Mouse (Mus musculus): Measurements from ENCODE around the gene Sec61b. TPM values are rescaled to one million over a fixed set of nuclear protein-coding genes. Genes with fewer than 3 reads are reported as not detected.

Gene Sec61b
- total RNA-seq, 4 experiments from 2014 or later: 19.1 to 25.0 (median 19.2) TPM

DNA sequence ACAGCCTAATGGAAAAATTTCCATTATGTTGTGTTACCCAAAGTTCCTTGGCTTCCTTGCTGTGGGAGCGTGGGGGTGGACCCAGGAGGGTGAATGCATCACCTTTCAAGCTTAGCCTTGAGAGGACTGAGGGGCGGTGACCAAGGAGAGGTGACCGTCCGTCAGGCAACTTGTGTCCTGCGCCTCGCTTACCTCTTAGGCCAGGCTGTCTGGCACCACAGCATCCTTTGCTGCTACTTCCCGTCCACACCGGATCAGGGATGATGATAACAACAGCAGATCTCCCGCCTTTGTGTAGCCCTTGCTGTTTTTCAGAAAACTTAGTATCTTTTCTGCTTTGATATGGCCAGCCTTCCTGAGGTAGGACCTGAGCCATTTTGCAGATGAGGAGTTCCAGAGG lies 6.1 kb downstream of the Sec61b start:
- no peak for DNase-seq (ENCODE audit: low spot score)

DNA sequence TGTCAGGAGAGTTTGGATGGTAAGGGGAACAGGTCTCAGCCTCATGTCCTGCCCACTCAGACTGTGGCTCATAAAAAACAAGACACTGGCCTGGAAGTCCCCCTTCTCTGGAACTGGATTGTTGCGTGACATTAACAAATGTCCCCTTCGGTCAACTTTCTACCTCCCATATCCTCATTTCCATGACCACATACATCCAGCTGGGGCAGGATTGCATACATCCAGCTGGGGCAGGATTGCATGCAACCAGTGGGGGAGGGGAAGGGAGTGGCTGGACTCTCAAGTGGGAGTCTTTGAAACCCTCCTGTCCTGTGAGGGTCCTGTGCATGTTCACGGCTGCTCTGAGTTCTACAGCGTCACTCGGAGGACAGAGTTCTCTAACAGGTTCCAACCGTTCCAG lies 16.8 kb downstream of the Sec61b start:
- DNase-seq (ENCODE audit: low spot score): no peak

GRCm38 (mm10) chr4:47492311-47493086 lies 18.0 kb downstream of the Sec61b start:
- DNase-seq (ENCODE audit: low spot score): no peak

DNA sequence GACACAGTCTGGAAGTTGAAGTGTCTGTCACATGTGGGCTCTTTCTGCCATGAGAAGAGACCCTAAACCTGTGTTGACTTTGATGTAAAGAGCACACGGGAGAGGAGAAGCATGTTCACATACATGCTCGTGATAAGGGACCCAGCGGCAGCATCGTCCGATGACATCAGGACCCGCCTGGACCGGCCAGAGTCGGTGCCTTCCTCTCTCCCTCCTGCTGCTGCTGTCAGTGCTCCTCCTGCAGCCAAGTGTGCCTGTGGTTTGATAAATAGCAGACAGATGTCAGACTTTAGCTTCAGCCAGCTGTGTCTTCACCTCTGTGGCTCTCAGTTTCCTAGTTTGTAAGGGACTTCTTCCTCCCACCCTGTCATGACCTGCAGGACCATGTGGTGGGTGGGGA lies 19.0 kb downstream of the Sec61b start:
- DNase-seq (ENCODE audit: low spot score): no peak

DNA sequence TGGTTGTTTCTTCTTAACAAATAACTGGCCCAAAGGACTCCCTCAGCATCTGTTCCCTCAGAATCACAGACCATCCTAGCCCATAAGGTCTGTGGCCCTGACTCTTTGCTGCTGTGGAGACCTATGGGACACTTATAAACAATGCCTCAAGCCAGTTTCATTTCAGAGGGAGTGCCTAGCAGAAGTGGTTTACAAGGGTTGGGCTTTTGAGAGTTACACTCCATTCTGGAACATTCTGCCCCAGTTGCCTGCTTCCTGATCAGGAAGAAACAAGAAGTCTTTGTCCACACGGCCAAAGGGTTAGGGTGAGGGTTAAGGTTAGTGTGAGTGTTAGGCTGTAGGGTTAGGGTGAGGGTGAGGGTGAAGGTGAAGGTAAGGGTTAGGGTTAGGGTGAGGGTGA lies 19.7 kb downstream of the Sec61b start:
- DNase-seq (ENCODE audit: low spot score): no peak

DNA sequence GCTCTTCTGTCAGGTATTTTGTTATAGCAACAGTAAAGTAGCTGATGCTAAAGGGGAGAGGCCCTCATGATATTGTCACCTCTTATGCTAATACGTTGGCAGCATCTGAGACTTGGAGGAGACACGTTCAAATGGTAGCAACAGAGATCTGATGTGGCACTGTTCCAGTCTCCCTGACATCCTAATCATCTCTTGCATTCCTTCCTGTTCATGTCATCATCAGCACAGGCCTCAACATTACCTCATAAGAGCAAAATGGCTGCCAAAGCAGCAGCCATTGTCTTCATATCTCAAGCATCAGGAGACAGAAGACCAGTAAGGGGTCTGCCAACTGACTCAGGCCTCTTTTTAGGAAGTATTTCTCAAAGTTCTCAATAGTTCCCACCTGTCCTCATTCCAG lies 20.2 kb downstream of the Sec61b start:
- no peak for DNase-seq (ENCODE audit: low spot score)

GRCm38 (mm10) chr4:47497811-47498385 lies 23.4 kb downstream of the Sec61b start:
- no peak for DNase-seq (ENCODE audit: low spot score)

DNA sequence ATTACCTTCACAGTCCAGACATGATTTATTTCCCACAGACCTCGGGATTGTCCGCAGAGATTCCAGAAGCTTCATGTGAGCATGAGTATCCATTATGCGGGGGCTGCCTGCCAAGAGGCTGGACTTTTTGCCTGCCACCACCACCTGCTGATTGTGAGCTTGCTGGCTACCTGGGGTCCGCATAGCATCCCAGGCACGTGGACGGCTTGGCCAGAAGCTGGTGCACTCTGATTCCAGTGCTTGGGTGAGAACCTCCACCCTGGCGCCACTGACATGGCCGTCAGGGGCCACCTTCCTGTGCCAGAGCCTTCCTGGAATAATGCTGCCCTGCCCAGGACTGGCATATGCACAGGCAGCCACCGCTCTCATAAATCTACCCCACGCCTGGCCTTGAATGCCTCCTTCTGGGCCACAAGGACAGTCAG lies 24.7 kb downstream of the Sec61b start:
- no peak for DNase-seq (ENCODE audit: low spot score)

GRCm38 (mm10) chr4:47502546-47502971 lies 28.1 kb downstream of the Sec61b start:
- DNase-seq (ENCODE audit: low spot score): peak; percentile 29

DNA sequence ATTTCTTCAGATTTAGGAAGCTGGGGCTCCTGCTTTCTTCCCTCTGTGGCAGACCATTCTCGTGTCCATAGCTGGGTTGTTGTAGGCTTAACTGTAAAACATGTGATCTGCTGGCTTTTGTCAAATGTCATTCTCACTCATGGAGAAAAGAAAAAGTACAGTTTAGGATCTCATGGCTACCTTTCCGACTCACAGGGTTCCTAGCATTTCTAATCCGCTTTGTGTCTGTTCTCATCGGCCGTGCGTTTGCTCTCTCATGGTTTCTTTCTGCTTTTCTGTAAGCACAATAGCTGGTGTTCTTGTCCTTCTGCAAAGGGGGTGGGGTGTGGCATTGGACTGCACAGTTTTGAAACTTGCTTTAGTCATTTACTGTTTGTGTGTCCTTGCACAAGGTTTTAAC lies 28.6 kb downstream of the Sec61b start:
- DNase-seq (ENCODE audit: low spot score): no peak

GRCm38 (mm10) chr4:47504841-47505517 lies 30.5 kb downstream of the Sec61b start:
- no peak for DNase-seq (ENCODE audit: low spot score)

DNA sequence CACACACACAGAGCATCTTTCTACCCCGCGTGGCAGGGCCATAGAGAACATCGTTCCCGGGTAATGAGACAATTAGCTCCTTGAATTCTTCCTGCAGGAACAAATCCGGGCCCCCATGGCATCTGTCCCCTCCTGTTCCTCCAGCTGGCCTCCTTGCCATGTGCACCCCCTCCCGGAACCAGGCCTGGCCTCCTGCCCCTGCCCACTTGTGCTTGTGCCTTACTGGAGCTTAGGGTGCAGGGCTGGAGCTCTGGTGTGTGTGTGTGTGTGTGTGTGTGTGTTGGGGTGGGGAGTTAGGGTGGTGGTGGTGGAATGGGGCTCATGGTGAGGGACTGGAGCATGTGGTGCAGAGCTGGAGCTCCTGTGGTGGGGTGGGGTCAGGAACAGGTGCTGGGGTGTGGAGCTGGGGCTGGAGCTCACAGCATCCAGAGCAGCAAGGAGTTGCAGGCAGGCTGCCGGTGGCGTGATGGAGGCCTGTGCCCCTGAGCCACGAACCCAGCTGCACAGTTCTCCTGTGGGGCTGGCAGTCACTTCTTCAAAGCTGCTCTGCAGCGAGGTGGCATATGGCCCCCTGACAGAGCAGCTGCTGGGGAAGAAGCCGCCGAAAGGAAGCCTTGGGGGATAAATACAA lies 44.2 kb downstream of the Sec61b start:
- DNase-seq (ENCODE audit: low spot score): no peak

DNA sequence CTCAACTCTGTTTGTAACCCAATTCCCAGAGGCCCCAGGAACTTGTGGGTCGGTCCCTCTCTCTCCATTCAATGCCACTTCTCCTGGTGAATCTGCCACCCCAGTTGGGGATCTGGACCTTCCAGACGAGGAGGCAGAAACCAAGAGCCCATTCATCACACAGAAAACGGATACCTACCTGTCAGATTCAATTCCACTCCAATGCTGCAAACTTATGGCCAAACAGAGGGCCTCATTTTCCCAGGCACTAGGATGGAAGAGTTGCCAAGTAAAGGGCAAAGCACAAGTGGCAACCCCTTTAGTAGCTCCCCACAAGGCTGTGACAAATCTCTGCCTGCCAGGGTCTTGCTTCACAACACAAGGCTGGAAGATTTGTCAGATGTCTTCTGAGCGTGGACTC lies 45.6 kb downstream of the Sec61b start:
- DNase-seq (ENCODE audit: low spot score): no peak

- peak; percentile 29 for DNase-seq (ENCODE audit: low spot score)
Observed at GRCm38 (mm10) chr4:47521884-47522605, 47.6 kb downstream of the Sec61b start.

DNA sequence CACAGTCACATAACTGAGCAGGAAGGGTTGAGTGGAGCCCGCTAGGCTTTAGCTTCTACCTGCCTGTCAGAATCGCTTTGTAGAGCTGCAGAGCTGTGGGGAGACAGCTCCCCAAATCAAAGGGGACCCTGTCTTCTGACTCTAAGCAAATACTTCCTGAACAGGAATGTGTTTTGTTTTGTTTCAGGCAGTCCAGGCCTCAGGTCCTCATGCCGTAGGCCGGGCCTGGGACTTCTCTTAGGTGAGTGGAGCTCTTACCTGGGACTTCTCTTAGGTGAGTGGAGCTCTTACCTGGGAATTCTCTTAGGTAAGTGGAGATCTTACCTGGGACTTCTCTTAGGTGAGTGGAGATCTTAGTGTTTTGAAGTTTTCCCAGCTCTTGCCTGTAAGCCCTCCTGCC lies 55.4 kb downstream of the Sec61b start:
- no peak for DNase-seq (ENCODE audit: low spot score)

Other genes with a start within 250 kb of the Sec61b start
- gene Tgfbr1, start 121.4 kb upstream of the Sec61b start, total RNA-seq (2022): 10 to 100 TPM; 12.6 to 14.0 (median 13.2) TPM
- gene Alg2, start 325 bp upstream of the Sec61b start, total RNA-seq (2022): 1 to 10 TPM; 5.5 to 6.7 (median 5.7) TPM

Measured in heart, adult 8-10 months (tissue).